In the genomic region with DNA sequence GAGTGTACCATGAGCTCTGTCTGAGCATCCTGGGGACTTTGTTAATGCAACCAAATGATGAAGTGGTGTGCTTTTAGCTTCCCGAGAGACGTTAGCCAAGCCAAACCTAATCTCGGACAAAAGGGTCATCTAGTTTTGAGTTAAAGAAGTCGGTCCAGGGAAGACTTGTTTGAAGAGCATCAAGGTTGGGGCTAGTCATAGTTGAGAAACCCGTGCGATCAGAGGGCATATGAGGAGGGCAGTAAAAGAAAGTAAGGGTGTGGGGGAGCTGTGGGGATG, we compare ENCODE assay signal across 7 mouse cellular contexts. TPM values are rescaled to one million over a fixed set of nuclear protein-coding genes. Genes with fewer than 3 reads are reported as not detected.
DNase-seq lines count a peak whose midpoint lies in the region; ATAC-seq and TF ChIP-seq lines count a peak whose summit lies in the region.

No protein-coding gene starts in this region.

- peak overlapping the region; percentile 66; the same call in 1 of the 2 replicates for H3K27ac ChIP-seq in spleen, adult 2 months (ENCODE audit: insufficient read depth, low read length)
- H3K27ac ChIP-seq in forebrain, embryonic 12.5 days: no peak overlapping the region
- peak overlapping the region; percentile 86 for H3K27ac ChIP-seq in limb, embryonic 15.5 days

- peaks cover 40% of the 10 kb centered on the region for H3K36me3 ChIP-seq in spleen, adult 2 months (ENCODE audit: control insufficient read depth, insufficient read depth, low read length)
- peaks cover 75% of the 10 kb centered on the region for H3K36me3 ChIP-seq in forebrain, embryonic 12.5 days (replicated peaks)
- H3K36me3 ChIP-seq in limb, embryonic 15.5 days: peaks cover 69% of the 10 kb centered on the region

- no peak for TF ChIP-seq POLR2A in spleen, adult 2 months (IDR thresholded peaks at IDR 0.05; ENCODE audit: low read depth, low read length)

- peak overlapping the region; percentile 93 for H3K4me2 ChIP-seq in forebrain, embryonic 12.5 days
- H3K4me2 ChIP-seq in limb, embryonic 15.5 days: peak overlapping the region; percentile 81

- DNase-seq in spleen, adult 2 months (ENCODE audit: low read depth in 1 of 2, low spot score in 2 of 2): no peak
- no peak for DNase-seq in spleen, postnatal 36 days (ENCODE audit: low spot score in 2 of 2)
- DNase-seq in embryo, embryonic 10.5 days (ENCODE audit: low spot score): no peak
- DNase-seq in cerebellum, postnatal 4 days (ENCODE audit: low spot score in 2 of 2): no peak
- DNase-seq in thymus, postnatal 0 days (ENCODE audit: low spot score): no peak

- no peak for ATAC-seq in forebrain, embryonic 12.5 days (ENCODE audit: low FRiP score)
- ATAC-seq in limb, embryonic 15.5 days (ENCODE audit: insufficient number of reproducible peaks, low FRiP score, low TSS enrichment, low read depth): no peak

- no peak for TF ChIP-seq CTCF in spleen, adult 2 months (IDR thresholded peaks at IDR 0.05; ENCODE audit: extremely low read depth, insufficient read depth, insufficient read length, insufficient replicate concordance)

- no peaks in the 10 kb centered on the region for H3K27me3 ChIP-seq in spleen, adult 2 months (ENCODE audit: control insufficient read depth, insufficient read depth, low read length)
- H3K27me3 ChIP-seq in forebrain, embryonic 12.5 days: no peaks in the 10 kb centered on the region
- H3K27me3 ChIP-seq in limb, embryonic 15.5 days: no peaks in the 10 kb centered on the region

- no peaks in the 10 kb centered on the region for H3K9me3 ChIP-seq in forebrain, embryonic 12.5 days
- H3K9me3 ChIP-seq in limb, embryonic 15.5 days: no peaks in the 10 kb centered on the region

- H3K4me1 ChIP-seq in spleen, adult 2 months (ENCODE audit: control insufficient read depth, insufficient read depth, insufficient read length): peaks cover 4% of the 10 kb centered on the region; the same call in 1 of the 2 replicates
- H3K4me1 ChIP-seq in forebrain, embryonic 12.5 days: peaks cover 25% of the 10 kb centered on the region
- peaks cover 20% of the 10 kb centered on the region for H3K4me1 ChIP-seq in limb, embryonic 15.5 days

- peak overlapping the region; percentile 73 for H3K4me3 ChIP-seq in spleen, adult 2 months (ENCODE audit: extremely low read depth, insufficient read depth, insufficient read length)
- peak overlapping the region; percentile 73 for H3K4me3 ChIP-seq in forebrain, embryonic 12.5 days (replicated peaks)
- H3K4me3 ChIP-seq in limb, embryonic 15.5 days: peak overlapping the region; percentile 79

- WGBS in spleen, adult 2 months: 5% methylated on average over 6 of the region's 6 CpGs
- 11% methylated on average over 6 of the region's 6 CpGs for WGBS in forebrain, embryonic 12.5 days
- WGBS in limb, embryonic 15.5 days: 6% methylated on average over 6 of the region's 6 CpGs

- peak overlapping the region; percentile 78 for H3K9ac ChIP-seq in forebrain, embryonic 12.5 days
- H3K9ac ChIP-seq in limb, embryonic 15.5 days: peak overlapping the region; percentile 85

RNA-seq across cellular contexts. Expression of gene Scamp3, which starts 0.8 kb away (rescaled TPM):
- 120 and 134 TPM in 2 replicates for polyA plus RNA-seq in spleen, adult 2 months (2012; rRNA removed)
- polyA plus RNA-seq in forebrain, embryonic 12.5 days (2016; fragmentation: Nextera tagmentation; extraction: Ambion mirVana): 89.7 and 94.4 TPM in 2 replicates
- polyA plus RNA-seq in limb, embryonic 15.5 days (2015; fragmentation: Nextera tagmentation; extraction: Ambion mirVana): 101 and 115 TPM in 2 replicates
- 130 and 131 TPM in 2 replicates for polyA plus RNA-seq in thymus, postnatal 0 days (2015; fragmentation: Nextera tagmentation; extraction: Ambion mirVana)

RNA-seq across cellular contexts. Expression of gene Fam189b, which starts 4.9 kb away (rescaled TPM):
- 104 and 115 TPM in 2 replicates for polyA plus RNA-seq in spleen, adult 2 months (2012; rRNA removed)
- polyA plus RNA-seq in forebrain, embryonic 12.5 days (2016; fragmentation: Nextera tagmentation; extraction: Ambion mirVana): 25.6 and 26.3 TPM in 2 replicates
- polyA plus RNA-seq in limb, embryonic 15.5 days (2015; fragmentation: Nextera tagmentation; extraction: Ambion mirVana): 31.4 and 34.0 TPM in 2 replicates
- 71.2 and 80.1 TPM in 2 replicates for polyA plus RNA-seq in thymus, postnatal 0 days (2015; fragmentation: Nextera tagmentation; extraction: Ambion mirVana)

RNA-seq across cellular contexts. Expression of gene Clk2, which starts 13.5 kb away (rescaled TPM):
- 66.6 and 72.2 TPM in 2 replicates for polyA plus RNA-seq in spleen, adult 2 months (2012; rRNA removed)
- polyA plus RNA-seq in forebrain, embryonic 12.5 days (2016; fragmentation: Nextera tagmentation; extraction: Ambion mirVana): 41.1 and 42.5 TPM in 2 replicates
- polyA plus RNA-seq in limb, embryonic 15.5 days (2015; fragmentation: Nextera tagmentation; extraction: Ambion mirVana): 23.9 and 25.0 TPM in 2 replicates
- polyA plus RNA-seq in thymus, postnatal 0 days (2015; fragmentation: Nextera tagmentation; extraction: Ambion mirVana): 18.1 and 22.3 TPM in 2 replicates

RNA-seq across cellular contexts. Expression of gene Hcn3, which starts 18.1 kb away (rescaled TPM):
- 2.7 and 3.3 TPM in 2 replicates for polyA plus RNA-seq in spleen, adult 2 months (2012; rRNA removed)
- 11.2 and 15.1 TPM in 2 replicates for polyA plus RNA-seq in forebrain, embryonic 12.5 days (2016; fragmentation: Nextera tagmentation; extraction: Ambion mirVana)
- polyA plus RNA-seq in limb, embryonic 15.5 days (2015; fragmentation: Nextera tagmentation; extraction: Ambion mirVana): 1.9 and 2.2 TPM in 2 replicates
- 1.4 and 1.9 TPM in 2 replicates for polyA plus RNA-seq in thymus, postnatal 0 days (2015; fragmentation: Nextera tagmentation; extraction: Ambion mirVana)

RNA-seq across cellular contexts. Expression of gene Gba, which starts 24.7 kb away (rescaled TPM):
- polyA plus RNA-seq in spleen, adult 2 months (2012; rRNA removed): 59.6 and 66.6 TPM in 2 replicates
- 34.3 and 37.4 TPM in 2 replicates for polyA plus RNA-seq in forebrain, embryonic 12.5 days (2016; fragmentation: Nextera tagmentation; extraction: Ambion mirVana)
- 62.5 and 70.9 TPM in 2 replicates for polyA plus RNA-seq in limb, embryonic 15.5 days (2015; fragmentation: Nextera tagmentation; extraction: Ambion mirVana)
- polyA plus RNA-seq in thymus, postnatal 0 days (2015; fragmentation: Nextera tagmentation; extraction: Ambion mirVana): 51.3 and 51.8 TPM in 2 replicates
